Mouse (Mus musculus) kidney, postnatal 0 days (tissue): Measurements from ENCODE around the gene Gm20795. TPM values are rescaled to one million over a fixed set of nuclear protein-coding genes. Genes with fewer than 3 reads are reported as not detected.
"Not testable (repeated sequence)": the region's sequence is repeated elsewhere in the genome, so short reads cannot be mapped to it uniquely, and the experiment has no call there.

Experiments used
- ATAC-seq: fragments of 200-750 bp; cut with Nextera tagmentation; replicated peaks from 2 replicates; pipeline ENCODE4 v1.8.0; 2017; ENCODE audit warnings: low read depth, moderate number of reproducible peaks, moderate TSS enrichment, moderate library complexity; ENCODE audit not compliant: low FRiP score
- DNase-seq: peaks from one replicate; pipeline ENCODE4 v3.0.0-alpha.2; 2016; ENCODE audit warnings: low spot score
- H3K27ac ChIP-seq: fragments of 300-500 bp; sonication (generic); 2 replicates; pipeline ENCODE4 v1.5.1; 2014; ENCODE audit warnings: mild to moderate bottlenecking
- H3K27me3 ChIP-seq: fragments of 300-500 bp; sonication (generic); 2 replicates; pipeline ENCODE4 v1.6.1; 2014; ENCODE audit warnings: low read length, mixed read lengths; ENCODE audit not compliant: insufficient read depth
- H3K36me3 ChIP-seq: fragments of 300-500 bp; sonication (generic); 2 replicates; pipeline ENCODE4 v1.6.1; 2014; ENCODE audit warnings: low read length, mixed read lengths; ENCODE audit not compliant: insufficient read depth
- H3K4me1 ChIP-seq: fragments of 300-500 bp; sonication (generic); replicated peaks from 2 replicates; pipeline ENCODE4 v1.6.1; 2014; ENCODE audit warnings: antibody characterized with exemption, low read length, mixed read lengths; ENCODE audit not compliant: insufficient read depth
- H3K4me2 ChIP-seq: fragments of 300-500 bp; sonication (generic); 2 replicates; pipeline ENCODE4 v1.6.1; 2014; ENCODE audit warnings: mild to moderate bottlenecking, low read length, moderate library complexity, mixed read lengths
- H3K4me3 ChIP-seq: fragments of 300-500 bp; sonication (generic); replicated peaks from 2 replicates; pipeline ENCODE4 v1.5.1; 2014; ENCODE audit warnings: low read depth, low read length
- H3K9ac ChIP-seq: fragments of 300-500 bp; sonication (generic); 2 replicates; pipeline ENCODE4 v1.6.1; 2014; ENCODE audit warnings: low read depth, low read length
- H3K9me3 ChIP-seq: fragments of 300-500 bp; sonication (generic); replicated peaks from 2 replicates; pipeline ENCODE4 v1.6.1; 2016; ENCODE audit warnings: low read length, inconsistent platforms, mixed read lengths
- WGBS: fragments of 180-500 bp; shearing (Covaris S2); extraction: QIAGEN DNeasy Blood & Tissue Kit; methylation state at CpG from one replicate; pipeline ENCODE4 v1.1.7; 2014; 5-methylcytosine and 5-hydroxymethylcytosine counted together
- polyA plus RNA-seq: library from polyadenylated mRNA; unstranded; fragments of >200 nt; fragmentation: Nextera tagmentation; extraction: Ambion mirVana; gene quantifications from 2 replicates; pipeline ENCODE4 v1.2.1, GENCODE M21; 2015

Gm20795 gene
- not detected in 2 replicates for polyA plus RNA-seq

- not testable (repeated sequence) for H3K9ac ChIP-seq, H3K4me3 ChIP-seq, DNase-seq, H3K9me3 ChIP-seq, H3K27me3 ChIP-seq, ATAC-seq, H3K4me1 ChIP-seq, H3K27ac ChIP-seq, H3K36me3 ChIP-seq, H3K4me2 ChIP-seq
These were observed at the start of gene Gm20795 for GRCm38 (mm10) chrY:40804614-40805013. Gene Gm20795, plus strand, starts transcription at chrY:40804914.

GRCm38 (mm10) chrY:40775665-40776064 lies 29.0 kb upstream of the Gm20795 start, which contains the start of gene Gm21797:
Gene Gm21797, minus strand, starts transcription at chrY:40775765.
- not testable (repeated sequence) for H3K27ac ChIP-seq

More at GRCm38 (mm10) chrY:40775665-40776064, 29.0 kb upstream of the Gm20795 start, which contains the start of gene Gm21797:
- ATAC-seq, H3K4me1 ChIP-seq, H3K27me3 ChIP-seq, H3K9ac ChIP-seq, H3K4me3 ChIP-seq, DNase-seq, H3K9me3 ChIP-seq, H3K4me2 ChIP-seq, H3K36me3 ChIP-seq: not testable (repeated sequence)
- no CpG with 5 or more reads among the region's 3 CpGs for WGBS

Other genes with a start within 250 kb of the Gm20795 start
- not detected in 2 replicates for gene Gm21852, start 152.9 kb upstream of the Gm20795 start, polyA plus RNA-seq
- gene Gm21797, start 29.1 kb upstream of the Gm20795 start, polyA plus RNA-seq, result not detected in 2 replicates